Mouse (Mus musculus) kidney, adult 11 months (tissue): ENCODE measurements around the gene Cebpzos.

Source experiments
- DNase-seq: peaks from one replicate; pipeline ENCODE4 v3.0.0; 2022

Gene Cebpzos

DNA sequence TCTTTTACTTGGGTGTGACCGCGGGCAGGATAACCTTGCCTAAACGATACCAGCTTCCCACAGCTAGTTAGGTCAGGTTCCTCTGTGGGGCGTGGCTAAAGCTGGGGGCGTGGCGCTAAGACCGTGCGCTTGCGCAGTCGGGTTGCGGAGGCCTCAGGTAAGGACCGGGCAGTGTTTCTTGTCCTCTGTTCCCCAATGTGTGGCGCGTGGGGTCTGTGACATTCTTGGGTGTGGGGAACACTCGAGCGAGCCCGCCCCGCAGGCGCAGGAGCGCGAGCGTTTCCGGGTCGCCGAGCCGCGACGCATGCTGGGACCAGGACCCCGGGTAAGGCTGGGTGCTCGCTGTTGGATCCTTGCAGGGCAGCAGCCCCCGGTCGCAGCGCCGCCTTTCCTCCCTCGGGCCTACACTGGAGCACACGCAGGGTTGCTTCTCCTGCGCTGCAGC is at the start of gene Cebpzos:
Cebpzos (plus strand) TSS at position 132 of the 445 bp plus-strand sequence.
- peak; percentile 94 for DNase-seq

DNA sequence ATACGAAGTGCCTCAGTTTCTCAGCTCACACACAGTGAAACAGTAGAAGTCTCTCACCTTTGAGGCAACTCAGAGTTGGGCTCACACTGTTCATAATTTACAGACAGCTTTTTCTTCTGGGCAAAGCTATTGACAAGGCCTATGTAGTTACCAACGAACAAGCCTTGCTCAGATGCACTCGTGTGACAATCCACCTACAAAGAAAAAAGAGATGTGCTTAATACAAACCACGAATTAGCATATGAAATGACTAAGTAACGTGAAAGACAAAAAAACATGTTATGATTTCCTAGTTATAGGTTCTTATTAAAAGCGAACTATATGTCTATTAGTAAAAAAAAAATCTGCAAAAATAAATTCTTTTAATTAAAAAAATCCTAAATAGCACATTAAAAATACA is 42.4 kb upstream of the Cebpzos start:
- no peak for DNase-seq

DNA sequence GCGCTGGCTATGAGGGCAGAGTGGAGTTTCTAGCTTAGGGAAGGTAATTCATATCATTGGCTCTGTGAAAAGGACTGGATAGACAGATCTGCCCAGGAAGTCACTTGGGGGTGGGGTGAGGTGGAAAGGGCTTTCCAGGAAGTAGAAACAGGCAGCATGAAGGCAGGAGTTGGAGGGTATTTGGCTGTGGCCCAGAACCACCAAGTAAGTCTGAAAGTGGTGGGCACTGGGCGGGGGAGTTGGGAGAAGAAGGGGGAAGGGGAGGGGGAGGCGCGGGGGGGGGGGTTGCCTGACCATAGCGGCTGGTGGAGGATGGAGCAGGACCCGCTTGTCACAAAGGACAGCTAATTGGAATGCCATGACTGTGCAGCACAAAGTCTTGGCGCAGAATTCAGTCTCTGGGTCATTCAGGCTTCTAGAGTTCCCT is 34.4 kb upstream of the Cebpzos start:
- DNase-seq = peak; percentile 16

DNA sequence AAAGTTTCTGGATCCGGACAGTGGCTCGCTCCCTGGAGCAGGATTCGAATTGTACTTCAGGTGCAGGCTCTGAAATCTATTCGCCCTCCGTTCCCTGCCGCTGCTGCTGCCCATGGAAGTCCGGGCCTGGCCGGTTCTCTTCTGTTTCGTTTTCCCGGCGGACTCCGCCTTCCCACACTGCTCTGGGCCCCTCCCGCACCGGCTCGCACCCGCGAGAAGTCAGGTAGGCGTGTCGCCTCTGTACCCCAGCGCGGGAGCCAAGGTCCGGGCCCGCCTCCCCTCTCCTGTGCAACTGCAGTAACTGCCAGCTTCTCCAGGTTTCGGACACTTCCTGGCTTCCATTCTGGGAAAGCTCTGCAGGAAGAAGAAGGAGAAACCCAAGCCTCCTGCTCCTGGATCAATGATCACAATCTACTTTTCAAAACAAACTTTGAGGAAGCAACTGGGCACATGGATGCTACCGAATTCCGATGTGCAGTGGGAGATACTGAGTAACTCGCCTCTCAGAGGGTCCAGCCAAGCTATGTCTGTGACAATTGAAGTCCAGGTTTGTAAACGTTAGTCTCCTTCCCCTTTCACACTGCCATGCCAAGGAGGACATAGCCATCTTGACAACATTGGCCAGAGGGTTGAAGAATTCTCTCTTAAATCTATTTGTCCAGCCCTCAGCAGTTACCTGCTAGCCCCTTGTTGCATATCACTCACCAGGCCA is 33.7 kb upstream of the Cebpzos start, which contains the start of gene Eif2ak2:
Eif2ak2 (minus strand) TSS at position 173 of the 712 bp plus-strand sequence.
- DNase-seq = peak; percentile 89

DNA sequence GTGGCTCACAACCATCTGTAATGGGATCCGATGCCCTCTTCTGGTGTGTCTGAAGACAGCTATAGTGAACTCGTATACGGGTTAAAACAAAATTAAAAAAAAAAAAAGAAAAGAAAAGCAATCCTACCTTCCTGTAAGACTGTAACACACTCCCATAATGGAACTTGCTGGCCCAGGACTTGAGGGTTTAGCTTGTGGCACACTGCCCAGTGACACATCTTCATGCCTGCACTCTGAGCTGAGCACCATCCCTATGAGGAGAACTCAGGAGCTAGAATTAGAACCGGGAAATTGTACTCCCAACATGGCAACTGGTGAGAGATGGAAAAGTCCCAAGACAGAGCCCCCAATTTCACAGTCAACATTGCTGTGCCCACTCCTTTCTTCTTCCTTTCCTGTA is 33.0 kb upstream of the Cebpzos start:
- DNase-seq = no peak

DNA sequence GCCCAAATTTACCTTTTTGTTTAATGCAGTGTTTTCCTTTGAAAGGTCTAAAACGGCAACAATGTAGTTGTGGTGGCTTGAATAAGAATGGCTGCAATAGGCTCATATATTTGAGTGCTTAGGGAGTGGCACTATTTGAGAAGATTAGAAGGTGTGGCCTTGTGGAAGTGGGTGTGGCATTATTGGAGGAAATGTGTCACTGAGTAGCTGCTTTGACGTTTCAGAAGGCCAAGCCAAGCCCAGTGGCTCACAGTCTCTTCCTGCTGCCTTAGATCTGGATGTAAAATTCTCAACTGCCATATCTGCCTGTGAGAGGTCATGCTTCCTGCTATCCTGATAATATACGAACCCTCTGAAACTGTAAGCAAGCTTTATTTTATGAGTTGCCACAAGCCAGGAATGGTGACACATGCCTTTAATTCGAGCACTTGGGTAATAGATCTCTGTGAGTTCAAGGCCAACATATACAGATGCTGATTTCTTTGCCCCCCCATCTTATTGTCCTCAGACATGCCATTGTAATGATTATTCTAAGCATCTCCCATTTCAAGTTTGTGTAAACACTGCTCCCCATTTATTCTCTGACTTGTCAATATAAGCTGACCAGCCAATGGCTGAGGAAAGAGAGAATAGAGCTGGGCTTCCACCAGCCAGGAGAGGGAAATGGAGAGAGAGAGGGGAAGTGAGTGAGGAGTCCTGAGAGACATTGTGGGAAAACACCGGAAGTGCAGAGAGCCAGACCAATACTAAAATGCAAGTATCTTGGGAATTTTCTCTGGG is 30.8 kb upstream of the Cebpzos start:
- no peak for DNase-seq

DNA sequence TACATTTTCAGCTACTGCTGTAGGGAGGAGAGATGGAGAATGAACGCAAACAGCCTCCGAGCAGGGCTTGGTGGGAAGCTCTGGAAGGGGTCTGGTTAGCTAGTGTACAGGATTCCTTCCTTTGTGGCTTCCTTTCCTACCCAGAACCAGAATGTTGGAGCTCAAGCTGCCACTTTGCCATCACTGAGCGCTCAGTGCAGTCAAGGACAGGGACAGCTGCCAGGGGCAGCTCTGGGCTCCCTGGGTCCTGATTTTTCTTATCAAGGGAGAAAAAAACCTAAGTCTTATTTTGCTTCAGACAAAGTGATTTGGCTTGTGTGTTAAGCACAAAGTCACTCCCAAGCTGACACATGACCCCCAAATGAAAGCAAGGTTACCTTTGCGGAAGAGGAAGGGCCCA is 27.7 kb upstream of the Cebpzos start:
- no peak for DNase-seq

- no peak for DNase-seq
Measured at GRCm38 (mm10) chr17:78889184-78889583, 27.1 kb upstream of the Cebpzos start.

DNA sequence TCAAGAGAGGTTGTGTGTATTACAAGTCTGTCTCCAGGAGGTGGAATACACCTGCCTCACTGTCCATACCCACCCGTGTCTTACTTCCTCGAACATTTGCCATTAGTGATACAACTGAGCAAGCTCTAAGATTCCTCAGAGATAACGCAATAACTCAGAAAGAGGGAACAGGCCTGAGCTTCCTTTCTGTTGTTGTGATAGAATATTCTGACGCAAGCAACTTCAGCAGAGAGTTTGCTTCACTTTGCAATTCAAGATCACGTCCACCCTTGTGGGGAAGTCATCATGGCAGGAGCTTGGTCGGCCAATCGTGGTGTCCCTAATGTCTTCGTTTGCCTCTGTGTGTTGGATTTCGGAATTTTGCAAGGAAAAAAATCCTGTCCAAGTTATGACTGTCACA is 25.3 kb upstream of the Cebpzos start:
- no peak for DNase-seq

- no peak for DNase-seq
Measured at GRCm38 (mm10) chr17:78894991-78895390, 21.3 kb upstream of the Cebpzos start.

GRCm38 (mm10) chr17:78895394-78895793 is 20.9 kb upstream of the Cebpzos start:
- DNase-seq = peak; percentile 34

DNA sequence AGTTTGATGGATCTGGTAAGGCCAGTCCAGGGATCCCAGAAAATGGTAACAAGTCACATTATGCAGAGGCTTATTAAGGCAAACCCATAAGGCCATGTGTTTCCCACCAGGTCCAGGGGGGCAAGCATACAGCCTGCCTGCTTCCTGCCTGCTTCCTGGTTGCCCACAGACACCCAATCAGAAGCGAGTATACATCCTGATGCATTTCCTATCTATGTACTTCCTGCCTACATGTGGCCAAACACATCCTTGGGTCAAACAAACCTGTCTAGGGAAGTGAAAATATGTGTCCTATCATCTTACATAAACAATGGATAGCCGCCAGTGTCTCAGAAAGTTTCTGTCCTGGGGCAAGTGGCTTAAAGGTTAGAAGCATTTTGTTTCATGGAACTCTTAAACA is 13.1 kb upstream of the Cebpzos start:
- DNase-seq = no peak

GRCm38 (mm10) chr17:78906892-78907291 is 9.4 kb upstream of the Cebpzos start, which contains the start of gene Sult6b1:
Gene Sult6b1, minus strand, starts transcription at chr17:78906992.
- no peak for DNase-seq

DNA sequence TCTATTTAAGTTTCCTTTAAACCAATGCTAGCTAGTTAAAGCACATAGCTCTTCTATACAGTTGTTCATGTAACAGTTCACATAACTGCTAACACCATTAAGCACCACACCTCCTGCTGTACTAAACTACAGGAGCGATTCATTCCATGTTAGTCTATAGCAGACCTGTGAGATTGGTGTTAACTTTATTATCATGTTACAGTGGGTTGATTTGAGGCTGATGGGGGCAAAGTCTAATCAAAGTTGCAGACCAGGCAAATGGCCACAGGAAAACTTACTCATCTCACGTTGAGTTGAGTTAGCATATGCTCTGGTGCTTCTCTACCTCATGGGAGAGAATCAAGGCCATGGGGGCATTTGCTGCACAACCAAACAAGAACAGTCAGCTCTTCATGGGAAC is 6.9 kb upstream of the Cebpzos start:
- DNase-seq = no peak

- DNase-seq = no peak
Measured at GRCm38 (mm10) chr17:78912861-78913281, 3.4 kb upstream of the Cebpzos start.

GRCm38 (mm10) chr17:78913921-78914320 is 2.4 kb upstream of the Cebpzos start:
- DNase-seq = no peak

GRCm38 (mm10) chr17:78915772-78916171 is 528 bp upstream of the Cebpzos start:
- DNase-seq = no peak

DNA sequence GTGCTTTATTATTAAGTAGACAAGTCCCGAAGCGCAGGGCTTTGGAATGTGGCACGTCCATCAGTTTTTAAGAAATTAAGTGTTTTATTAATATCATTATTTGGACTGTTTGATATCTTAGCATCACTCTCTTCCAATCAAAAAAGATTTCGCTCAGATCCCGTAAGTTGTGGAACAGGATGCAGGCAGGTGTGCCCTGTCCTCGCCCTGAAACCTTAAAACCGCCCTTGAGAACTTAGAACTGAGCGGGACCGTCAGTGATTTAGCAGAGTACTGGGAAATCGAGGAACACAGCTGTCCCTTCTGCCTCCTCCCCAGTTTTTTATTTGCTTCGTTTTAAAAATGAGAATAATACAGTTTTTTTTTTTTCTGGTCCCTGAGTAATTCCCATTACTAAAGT is 599 bp downstream of the Cebpzos start:
- no peak for DNase-seq

DNA sequence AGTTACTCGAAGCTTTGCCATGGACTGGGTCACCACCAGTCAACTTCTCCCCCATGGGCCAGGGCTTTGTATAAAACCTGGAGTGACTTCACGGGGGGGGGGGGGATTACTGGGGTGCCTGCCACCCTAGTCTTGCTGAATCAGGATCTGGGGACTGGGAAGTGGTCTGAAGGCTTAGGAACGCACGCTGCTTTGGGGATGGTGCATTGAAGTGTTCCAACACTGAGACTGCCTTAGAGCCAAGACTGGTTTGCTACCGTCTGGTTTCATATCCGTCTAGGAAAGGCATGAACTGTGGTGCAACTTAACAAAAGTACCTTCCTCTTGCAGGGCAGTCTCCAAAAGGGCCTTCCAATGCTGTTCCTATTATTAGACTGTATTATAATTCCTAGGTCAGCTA is 1.4 kb downstream of the Cebpzos start:
- DNase-seq = no peak

DNA sequence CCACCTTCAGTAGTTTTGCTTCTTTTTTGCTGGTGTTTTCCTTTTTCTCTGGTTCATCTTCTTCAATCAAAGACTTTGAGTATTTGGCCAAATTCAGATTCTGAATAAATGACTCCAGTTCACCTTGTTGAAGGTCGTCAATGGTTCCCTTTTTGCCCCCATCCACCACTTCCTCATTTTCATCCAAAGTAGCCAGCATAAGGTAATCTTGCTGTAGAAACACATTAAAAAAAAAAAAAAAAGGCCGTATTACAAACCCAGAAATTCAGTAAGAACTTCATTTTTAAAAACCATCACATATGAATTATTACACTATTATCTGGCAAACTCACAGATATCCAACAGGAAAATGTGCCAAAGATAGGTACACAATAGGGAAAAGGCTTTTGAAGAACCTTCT is 19.6 kb downstream of the Cebpzos start:
- DNase-seq = no peak

DNA sequence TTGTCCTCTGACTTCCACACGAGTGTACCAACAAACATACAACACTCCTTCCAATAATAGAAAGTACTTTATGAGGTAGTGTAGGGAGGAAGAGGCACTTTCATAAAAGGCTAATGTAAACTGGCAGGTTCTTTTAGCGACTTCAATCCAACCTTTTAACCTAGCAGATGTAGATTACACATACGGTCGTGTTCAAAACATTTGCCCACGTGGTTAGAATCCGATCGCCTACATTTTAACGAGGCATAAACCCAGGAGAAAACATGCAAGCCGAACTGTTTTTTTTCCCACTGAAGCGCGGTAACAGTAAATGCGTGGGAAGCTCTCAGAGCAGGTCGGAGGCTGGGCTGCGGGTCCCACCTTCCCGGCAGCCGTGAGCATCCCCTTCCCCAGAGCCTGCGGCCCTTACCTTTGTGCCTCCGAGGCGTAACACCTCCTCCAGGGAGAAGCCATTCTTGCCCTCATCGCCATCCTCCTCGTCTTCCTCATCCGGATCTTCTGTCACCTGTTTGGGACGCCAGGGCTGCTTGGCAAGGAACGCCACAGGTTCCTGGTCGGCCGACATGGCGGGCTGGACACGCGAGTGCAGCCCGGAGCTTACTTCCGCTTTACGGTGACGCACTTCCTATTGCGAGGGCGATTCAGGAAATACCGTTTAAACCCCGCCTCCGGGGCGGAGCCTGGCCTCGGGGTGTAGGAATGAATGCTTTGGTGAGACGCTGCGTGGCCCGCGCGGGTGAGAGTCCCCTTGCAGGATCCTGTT is 20.3 kb downstream of the Cebpzos start, which contains the start of the genes Cebpz and Ndufaf7:
Cebpz (minus strand) TSS at position 601 of the 763 bp plus-strand sequence.
Ndufaf7 (plus strand) TSS at position 671 of the 763 bp plus-strand sequence.
- peak; percentile 96 for DNase-seq

DNA sequence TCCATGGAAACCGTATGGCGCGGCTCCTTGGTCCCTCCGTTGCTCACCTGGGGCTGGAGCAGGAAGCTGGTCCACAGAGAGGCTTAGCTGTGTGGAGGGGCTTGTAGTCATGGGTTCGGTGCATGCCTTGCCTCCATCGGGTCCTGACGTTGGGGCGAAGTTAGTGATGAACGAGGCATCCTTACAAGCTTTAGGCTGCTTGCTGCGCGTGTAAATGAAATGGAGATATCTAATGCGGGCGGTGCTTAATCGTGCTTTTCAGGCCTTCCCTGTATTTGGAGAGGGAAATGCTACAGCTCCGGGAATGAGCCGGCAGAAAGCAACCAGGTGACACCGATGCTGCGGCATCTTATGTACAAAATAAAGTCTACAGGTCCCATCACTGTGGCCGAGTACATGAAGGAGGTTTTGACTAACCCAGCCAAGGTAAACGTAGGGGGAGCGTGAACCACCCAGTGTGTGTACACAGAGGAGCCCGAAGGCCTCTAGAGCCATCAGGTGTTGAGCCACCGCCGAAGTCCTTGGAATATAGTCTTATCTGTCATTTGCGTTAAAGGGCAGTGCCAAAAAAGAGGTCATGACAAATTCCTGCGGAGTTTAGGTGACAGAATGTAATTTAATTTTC is 21.0 kb downstream of the Cebpzos start:
- DNase-seq = no peak

- DNase-seq = no peak
Measured at GRCm38 (mm10) chr17:78938927-78939326, 22.6 kb downstream of the Cebpzos start.
